24 mouse cellular contexts compared by ENCODE assay signal in genomic region chr4:41602818-41603217, GRCm38 (mm10). TPM values are rescaled to one million over a fixed set of nuclear protein-coding genes. Genes with fewer than 3 reads are reported as not detected.
DNase-seq lines count a peak whose midpoint lies in the region; ATAC-seq and TF ChIP-seq lines count a peak whose summit lies in the region.
"Had no signal": no experiment of that assay in that cellular context is flagged by ENCODE, and none has a peak within 500 bp of the region (broad histone marks: within the 10 kb centered on the region; RNA-seq: fewer than 3 reads in every experiment).

No protein-coding gene starts in this region.

- TF ChIP-seq EP300 in MEL (IDR thresholded peaks at IDR 0.05; ENCODE audit: low read depth in 1 of 2, low read length in 2 of 2), result no peak; a peak in 1 of 4 replicates

- no peak overlapping the region for H3K4me2 ChIP-seq in hindbrain, embryonic 13.5 days

- TF ChIP-seq POLR2A in MEL (IDR thresholded peaks at IDR 0.05; ENCODE audit: control insufficient read depth in 1 of 2, insufficient read depth in 1 of 2, low read depth in 1 of 2, low read length in 2 of 2, poor library complexity in 1 of 2), result no peak

- no peak for TF ChIP-seq CTCF in MEL (IDR thresholded peaks at IDR 0.05 in 2 of 3, conservative IDR thresholded peaks at IDR 0.05 in 1 of 3; ENCODE audit: control insufficient read depth in 1 of 3, insufficient read depth in 1 of 3, low read depth in 2 of 3, low read length in 3 of 3, poor library complexity in 1 of 3, severe bottlenecking in 1 of 3)

- peaks cover 15% of the 10 kb centered on the region for H3K4me1 ChIP-seq in hindbrain, embryonic 10.5 days (replicated peaks)
- H3K4me1 ChIP-seq in hindbrain, embryonic 13.5 days (replicated peaks), result peaks cover 15% of the 10 kb centered on the region
- H3K4me1 ChIP-seq in MEL (ENCODE audit: control insufficient read depth in 1 of 2, insufficient read depth in 2 of 2, low read length in 2 of 2), result 0 out of 4 replicates have a peak, but pooled peaks cover 0 to 3% of the 10 kb centered on the region in 2 experiments

- H3K36me3 ChIP-seq in hindbrain, embryonic 10.5 days, result no peaks in the 10 kb centered on the region
- H3K36me3 ChIP-seq in hindbrain, embryonic 13.5 days, result no peaks in the 10 kb centered on the region
- H3K36me3 ChIP-seq in MEL (ENCODE audit: control insufficient read depth in 1 of 2, insufficient read depth in 2 of 2, low read length in 2 of 2), result no peaks in the 10 kb centered on the region
- H3K36me3 ChIP-seq: G1E had no signal

- 37% methylated on average over 4 of the region's 4 CpGs for WGBS in hindbrain, embryonic 10.5 days
- WGBS in hindbrain, embryonic 13.5 days, result 31% methylated on average over 4 of the region's 4 CpGs

- no peak for DNase-seq in hindbrain, embryonic 10.5 days (ENCODE audit: low spot score)
- peak; percentile 9 for DNase-seq in urinary bladder, adult 2 months (ENCODE audit: low spot score)
- no peak for DNase-seq in urinary bladder, adult 18-20 months (ENCODE audit: low spot score in 2 of 2)
- peak; percentile 79 for DNase-seq in MEL (ENCODE audit: low read depth, low spot score)
- peak; percentile 77 for DNase-seq in MEL-GATA-1-ER (ENCODE audit: extremely low read depth, low read depth)
- no peak for DNase-seq in lung, postnatal 36 days
- no peak for DNase-seq in B cell, adult 2 months
- DNase-seq: adrenal gland, adult 2 months; adrenal gland, adult 8-10 months; adrenal gland, postnatal 10 days; adrenal gland, postnatal 14 days; adrenal gland, postnatal 25 days; adrenal gland, postnatal 36 days; cerebellum, adult 11 months; cerebellum, adult 18-20 months; cerebellum, adult 2 months; cerebellum, adult 8-10 months had no signal

- no peak for TF ChIP-seq RAD21 in MEL (IDR thresholded peaks at IDR 0.05; ENCODE audit: low read depth, low read length)

- H3K27me3 ChIP-seq in hindbrain, embryonic 10.5 days (ENCODE audit: insufficient read depth, poor library complexity, severe bottlenecking), result peaks cover 11% of the 10 kb centered on the region
- H3K27me3 ChIP-seq in hindbrain, embryonic 13.5 days, result 0 out of 2 replicates have a peak, but pooled peaks cover 9% of the 10 kb centered on the region
- H3K27me3 ChIP-seq in MEL (ENCODE audit: control insufficient read depth in 1 of 2, insufficient read depth in 2 of 2, low read length in 2 of 2), result peaks cover 0 to under 1% of the 10 kb centered on the region in 2 experiments; a peak in 2 of 4 replicates

- no peak overlapping the region for H3K9ac ChIP-seq in hindbrain, embryonic 13.5 days
- no peak overlapping the region for H3K9ac ChIP-seq in MEL (ENCODE audit: control insufficient read depth, low read depth, low read length, poor library complexity, severe bottlenecking)

- H3K79me2 ChIP-seq in MEL (ENCODE audit: control insufficient read depth, insufficient read depth, low read length, poor library complexity), result no peaks in the 10 kb centered on the region

- ATAC-seq in hindbrain, embryonic 13.5 days (ENCODE audit: low FRiP score), result no peak
- ATAC-seq: activated CD4-positive, CD25-positive, alpha-beta regulatory T cell, adult 4 months; CD4-positive, CD25-positive, alpha-beta regulatory T cell, adult 4 months; Patski had no signal

- H3K4me3 ChIP-seq in hindbrain, embryonic 10.5 days, result no peak overlapping the region
- H3K4me3 ChIP-seq in hindbrain, embryonic 13.5 days, result no peak overlapping the region
- H3K4me3 ChIP-seq in MEL (ENCODE audit: control insufficient read depth in 1 of 2, insufficient read depth in 1 of 2, low read depth in 2 of 2, low read length in 2 of 2), result no peak overlapping the region

- H3K9me3 ChIP-seq in hindbrain, embryonic 10.5 days, result no peaks in the 10 kb centered on the region
- no peaks in the 10 kb centered on the region for H3K9me3 ChIP-seq in hindbrain, embryonic 13.5 days
- H3K9me3 ChIP-seq in MEL (replicated peaks; ENCODE audit: insufficient read depth, low read length), result no peaks in the 10 kb centered on the region
- H3K9me3 ChIP-seq: G1E had no signal

- 0 out of 2 replicates have a peak overlapping the region, but pooled peaks have one; percentile 41 for H3K27ac ChIP-seq in hindbrain, embryonic 10.5 days
- H3K27ac ChIP-seq in hindbrain, embryonic 13.5 days, result no peak overlapping the region
- no peak overlapping the region for H3K27ac ChIP-seq in MEL (ENCODE audit: control insufficient read depth, low read depth, low read length)

TF ChIP-seq in MEL, 35 proteins besides CTCF, POLR2A, EP300 and RAD21:
- no peak for TF ChIP-seq HCFC1 (IDR thresholded peaks at IDR 0.05; ENCODE audit: low read depth, low read length)
- TF ChIP-seq GATA1 (IDR thresholded peaks at IDR 0.05; ENCODE audit: low read depth, low read length), result 0 out of 2 replicates have a peak, but pooled peaks have one; percentile 28
- no peak for TF ChIP-seq MAZ (IDR thresholded peaks at IDR 0.05; ENCODE audit: low read depth, low read length)
- peak; percentile 77 for TF ChIP-seq TBP (IDR thresholded peaks at IDR 0.05; ENCODE audit: low read depth, low read length)
- peak; percentile 66; the same call in 1 of the 2 replicates for TF ChIP-seq MYC (IDR thresholded peaks at IDR 0.05; ENCODE audit: low read depth, low read length)
TF ChIP-seq in MEL: peak in this region for 3.

RNA-seq across cellular contexts. Expression of gene Dnaic1, which starts 33.2 kb away (rescaled TPM):
- 1.4 and 4.3 TPM in 2 replicates for polyA plus RNA-seq in hindbrain, embryonic 10.5 days (2016; fragmentation: Nextera tagmentation; extraction: Ambion mirVana)
- polyA plus RNA-seq in hindbrain, embryonic 13.5 days (2015; fragmentation: Nextera tagmentation; extraction: Ambion mirVana), result 3.2 and 5.0 TPM in 2 replicates
- polyA plus RNA-seq in urinary bladder, adult 2 months (2012; rRNA removed), result 85.3 and 93.8 TPM in 2 replicates
- total RNA-seq in MEL (2012; rRNA removed), result not detected in 2 replicates
- not detected for polyA plus RNA-seq in MEL (2012; ENCODE audit: insufficient read depth in 1 of 2, insufficient read length in 2 of 2, low read depth in 1 of 2, low replicate concordance in 2 of 2, missing spikeins in 1 of 2)
- total RNA-seq: adrenal gland, adult 18-20 months; adrenal gland, postnatal 36 days; G1E had no signal
- polyA plus RNA-seq: activated CD4-positive, CD25-positive, alpha-beta regulatory T cell, adult 4 months; C2C12; CD4-positive, CD25-positive, alpha-beta regulatory T cell, adult 4 months; G1E had no signal

RNA-seq across cellular contexts. Expression of gene Fam219a, which starts 33.5 kb away (rescaled TPM):
- polyA plus RNA-seq in hindbrain, embryonic 10.5 days (2016; fragmentation: Nextera tagmentation; extraction: Ambion mirVana), result 6.2 and 8.3 TPM in 2 replicates
- polyA plus RNA-seq in hindbrain, embryonic 13.5 days (2015; fragmentation: Nextera tagmentation; extraction: Ambion mirVana), result 16.7 and 18.1 TPM in 2 replicates
- polyA plus RNA-seq in urinary bladder, adult 2 months (2012; rRNA removed), result 20.9 and 21.3 TPM in 2 replicates
- total RNA-seq in MEL (2012; rRNA removed), result 0.85 and 1.5 TPM in 2 replicates
- 1 to 10 TPM in 1 of 2 experiments, not detected in 1; 3.8 TPM for polyA plus RNA-seq in MEL (2012; ENCODE audit: insufficient read depth in 1 of 2, insufficient read length in 2 of 2, low read depth in 1 of 2, low replicate concordance in 2 of 2, missing spikeins in 1 of 2)

RNA-seq across cellular contexts. Expression of gene Enho, which starts 37.3 kb away (rescaled TPM):
- polyA plus RNA-seq in hindbrain, embryonic 10.5 days (2016; fragmentation: Nextera tagmentation; extraction: Ambion mirVana), result 27.3 and 50.9 TPM in 2 replicates
- 92.0 and 95.2 TPM in 2 replicates for polyA plus RNA-seq in hindbrain, embryonic 13.5 days (2015; fragmentation: Nextera tagmentation; extraction: Ambion mirVana)
- 165 and 187 TPM in 2 replicates for polyA plus RNA-seq in urinary bladder, adult 2 months (2012; rRNA removed)
- 0.19 TPM in 1 of 2 replicates, not detected in the other for total RNA-seq in MEL (2012; rRNA removed)
- under 1 TPM in 1 of 2 experiments, not detected in 1; 0.40 TPM for polyA plus RNA-seq in MEL (2012; ENCODE audit: insufficient read depth in 1 of 2, insufficient read length in 2 of 2, low read depth in 1 of 2, low replicate concordance in 2 of 2, missing spikeins in 1 of 2)
- polyA plus RNA-seq: activated CD4-positive, CD25-positive, alpha-beta regulatory T cell, adult 4 months; CD4-positive, CD25-positive, alpha-beta regulatory T cell, adult 4 months; G1E had no signal

Comparison
In these comparisons a context has a peak if more than half of its experiments do, and no peak if none do; other contexts are left out.
1. DNase-seq: peak in urinary bladder, adult 2 months (single experiment), MEL (single experiment) and MEL-GATA-1-ER (single experiment); none in hindbrain, embryonic 10.5 days (single experiment), urinary bladder, adult 18-20 months (0 of 2), lung, postnatal 36 days (single experiment) and B cell, adult 2 months (0 of 2).
2. RNA of gene Dnaic1, which starts 33.2 kb away (polyA plus RNA-seq): 85.3 to 93.8 TPM in urinary bladder, adult 2 months; 1.4 to 4.3 TPM in hindbrain, embryonic 10.5 days, 3.2 to 5.0 TPM in hindbrain, embryonic 13.5 days and not detected in MEL; every median in the first group is over 10 times any median in the second.
3. RNA of gene Enho, which starts 37.3 kb away (polyA plus RNA-seq): 165 to 187 TPM in urinary bladder, adult 2 months, 92.0 to 95.2 TPM in hindbrain, embryonic 13.5 days and 27.3 to 50.9 TPM in hindbrain, embryonic 10.5 days; 0.40 TPM in MEL; every median in the first group is over 10 times any median in the second.